Mouse (Mus musculus) duodenum, adult 2 months (tissue): ENCODE measurements around the gene Olfr381. TPM values are rescaled to one million over a fixed set of nuclear protein-coding genes. Genes with fewer than 3 reads are reported as not detected.

Source experiments
- polyA plus RNA-seq: library from polyadenylated mRNA; depleted of rRNA; stranded (reverse); fragments of >200 nt; gene quantifications from 2 replicates; pipeline ENCODE4 v1.2.3, GENCODE M21; 2012; ENCODE audit warnings: low replicate concordance; rRNA removed

The Olfr381 gene
- not detected in 2 replicates for polyA plus RNA-seq

GRCm38 (mm10) chr11:73491503-73491902, at the start of gene Olfr381:
Olfr381 (minus strand) TSS chr11:73491603.

DNA sequence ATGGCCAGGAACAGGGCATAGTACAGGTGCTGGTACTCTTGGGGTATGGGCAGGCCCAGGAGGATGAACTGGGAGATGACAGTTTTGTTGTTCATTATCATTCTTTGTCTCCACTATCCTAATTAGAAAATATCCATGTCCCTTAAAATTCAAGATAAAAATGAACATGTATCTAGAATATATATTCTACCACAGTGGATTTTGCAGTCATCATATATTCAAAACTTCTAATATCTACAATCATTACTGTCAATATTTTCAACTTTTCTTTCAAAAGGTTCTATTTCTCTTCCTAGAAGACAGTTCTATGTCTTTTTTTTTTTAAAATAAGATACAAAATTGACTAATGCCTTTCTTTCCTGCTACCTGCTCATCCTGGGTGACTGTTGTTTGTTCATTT, 25.7 kb upstream of the Olfr381 start, which contains the start of gene Olfr382:
TSS of gene Olfr382 (minus strand) at position 101 of the 400 bp plus-strand sequence.

DNA sequence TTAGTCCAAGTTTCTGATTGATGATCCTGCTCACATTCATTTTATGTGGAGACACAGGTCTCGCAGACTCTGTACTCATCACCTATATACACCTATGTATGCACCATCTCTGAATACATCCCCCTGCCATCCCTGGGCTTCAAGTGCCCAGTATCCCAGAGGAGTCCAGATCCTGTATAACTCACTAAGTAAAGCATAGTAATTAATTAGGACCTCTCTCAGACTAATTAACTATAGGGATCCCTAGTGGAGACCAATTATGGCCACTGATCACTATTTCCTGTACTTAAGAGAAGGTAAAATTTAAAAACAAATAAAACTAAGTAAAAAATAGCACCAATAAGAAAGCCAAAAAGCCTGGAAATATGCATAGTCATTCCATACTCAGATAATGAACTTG, 34.0 kb downstream of the Olfr381 start, which contains the start of gene Olfr380:
TSS of gene Olfr380 (minus strand) at position 101 of the 400 bp plus-strand sequence.

Other genes starting within 250 kb of the Olfr381 start
- 0.12 and 0.38 TPM in 2 replicates for gene Trpv3, start 224.2 kb downstream of the Olfr381 start, polyA plus RNA-seq
- gene Aspa, start 162.0 kb downstream of the Olfr381 start, polyA plus RNA-seq, result 0.82 and 5.1 TPM in 2 replicates
- gene Gm49340, start 161.9 kb downstream of the Olfr381 start, polyA plus RNA-seq, result not detected in 2 replicates
- not detected in 2 replicates for gene Spata22, start 161.9 kb downstream of the Olfr381 start, polyA plus RNA-seq
- gene Olfr20, start 140.8 kb downstream of the Olfr381 start, polyA plus RNA-seq, result 0.12 TPM in 1 of 2 replicates, not detected in the other
- not detected in 2 replicates for gene Olfr376, start 120.4 kb downstream of the Olfr381 start, polyA plus RNA-seq
- not detected in 2 replicates for gene Olfr1, start 92.0 kb downstream of the Olfr381 start, polyA plus RNA-seq
- gene Olfr378, start 63.1 kb downstream of the Olfr381 start, polyA plus RNA-seq, result not detected in 2 replicates
- not detected in 2 replicates for gene Olfr380, start 34.1 kb downstream of the Olfr381 start, polyA plus RNA-seq
- gene Olfr382, start 25.6 kb upstream of the Olfr381 start, polyA plus RNA-seq, result not detected in 2 replicates
- not detected in 2 replicates for gene Olfr385, start 101.4 kb upstream of the Olfr381 start, polyA plus RNA-seq
- gene Olfr384, start 107.0 kb upstream of the Olfr381 start, polyA plus RNA-seq, result not detected in 2 replicates
- gene Zfp735, start 197.2 kb upstream of the Olfr381 start, polyA plus RNA-seq, result not detected in 2 replicates